Mouse (Mus musculus): ENCODE data around the gene Fras1. TPM values are rescaled to one million over a fixed set of nuclear protein-coding genes. Genes with fewer than 3 reads are reported as not detected.

Gene Fras1
- total and polyA plus RNA-seq, 2 experiments from 2014 or later = 4.0 to 43.0 TPM

DNA sequence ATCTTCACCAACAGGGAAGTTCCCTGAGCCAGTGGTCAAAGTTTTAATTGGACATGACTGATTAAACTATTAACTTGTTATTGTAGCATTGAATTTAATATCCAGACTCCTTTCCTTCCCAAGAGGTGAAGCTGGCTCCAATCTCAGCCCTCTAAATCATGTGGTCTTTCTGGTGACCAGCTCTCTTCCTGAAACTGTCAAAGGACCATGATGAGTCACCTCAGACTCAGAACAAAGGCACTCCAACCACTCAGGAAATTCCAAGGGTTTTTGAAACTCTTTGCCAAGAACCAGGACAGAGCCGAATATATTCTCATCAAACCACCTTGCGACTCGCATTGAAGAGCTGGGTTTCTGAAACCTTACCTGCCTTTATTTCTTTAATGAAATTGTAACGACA is 430.5 kb downstream of the Fras1 start:
- H3K9me3 ChIP-seq (replicated peaks; ENCODE audit: control insufficient read depth, low read length) = no peaks in the 10 kb centered on the region
- DNase-seq (ENCODE audit: low spot score) = peak; percentile 45
- no peak for ATAC-seq (ENCODE audit: insufficient read depth, low read depth)
- H3K9ac ChIP-seq (replicated peaks; ENCODE audit: low read depth, low read length) = no peak overlapping the region
- H3K36me3 ChIP-seq (replicated peaks; ENCODE audit: control insufficient read depth, insufficient read depth, low read length) = no peaks in the 10 kb centered on the region
- H3K4me3 ChIP-seq (ENCODE audit: low read depth, low read length) = no peak overlapping the region
- WGBS = 43% methylated on average over 4 of the region's 4 CpGs
- H3K27me3 ChIP-seq (ENCODE audit: control insufficient read depth, insufficient read depth, low read length) = no peaks in the 10 kb centered on the region
- peaks cover 12% of the 10 kb centered on the region for H3K4me1 ChIP-seq (ENCODE audit: control insufficient read depth, insufficient read depth)
- TF ChIP-seq EP300 (IDR thresholded peaks at IDR 0.05; ENCODE audit: low read depth) (no peak), CTCF (IDR thresholded peaks at IDR 0.05; ENCODE audit: low read depth) (no peak)
- H3K4me2 ChIP-seq (ENCODE audit: low read depth, low read length) = no peak overlapping the region
- H3K27ac ChIP-seq (ENCODE audit: low read depth) = peak overlapping the region; percentile 37; the same call in 1 of the 2 replicates

DNA sequence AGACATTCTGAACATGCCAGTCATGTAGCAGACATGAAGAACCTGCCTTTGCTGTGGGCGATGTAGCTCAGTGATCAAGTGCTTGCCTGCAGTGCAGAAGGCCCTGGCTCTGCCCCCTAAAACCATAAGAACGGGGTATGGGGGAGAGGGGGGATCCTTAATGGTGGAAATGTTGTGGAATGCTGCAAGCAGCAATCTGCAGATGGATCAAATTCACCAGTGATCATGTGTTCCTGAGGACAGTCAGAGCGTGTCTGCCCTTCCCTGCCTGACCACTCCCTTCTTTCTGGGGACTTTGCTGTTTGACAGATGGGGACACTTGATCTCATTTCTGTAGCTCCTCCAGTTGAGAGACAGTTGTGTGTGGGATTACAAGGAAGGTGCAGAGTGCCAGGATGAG is 431.1 kb downstream of the Fras1 start:
- H3K27ac ChIP-seq (ENCODE audit: low read depth) = peak overlapping the region; percentile 37; the same call in 1 of the 2 replicates
- H3K4me3 ChIP-seq (ENCODE audit: low read depth, low read length) = no peak overlapping the region
- H3K36me3 ChIP-seq (replicated peaks; ENCODE audit: control insufficient read depth, insufficient read depth, low read length) = no peaks in the 10 kb centered on the region
- no peaks in the 10 kb centered on the region for H3K9me3 ChIP-seq (replicated peaks; ENCODE audit: control insufficient read depth, low read length)
- H3K9ac ChIP-seq (replicated peaks; ENCODE audit: low read depth, low read length) = no peak overlapping the region
- ATAC-seq (ENCODE audit: insufficient read depth, low read depth) (no peak), DNase-seq (ENCODE audit: low spot score) (no peak)
- TF ChIP-seq EP300 (IDR thresholded peaks at IDR 0.05; ENCODE audit: low read depth) = no peak
- no peak for TF ChIP-seq CTCF (IDR thresholded peaks at IDR 0.05; ENCODE audit: low read depth)
- H3K27me3 ChIP-seq (ENCODE audit: control insufficient read depth, insufficient read depth, low read length) = no peaks in the 10 kb centered on the region
- peaks cover 12% of the 10 kb centered on the region for H3K4me1 ChIP-seq (ENCODE audit: control insufficient read depth, insufficient read depth)
- H3K4me2 ChIP-seq (ENCODE audit: low read depth, low read length) = no peak overlapping the region
- 77% methylated on average over 3 of the region's 3 CpGs for WGBS

DNA sequence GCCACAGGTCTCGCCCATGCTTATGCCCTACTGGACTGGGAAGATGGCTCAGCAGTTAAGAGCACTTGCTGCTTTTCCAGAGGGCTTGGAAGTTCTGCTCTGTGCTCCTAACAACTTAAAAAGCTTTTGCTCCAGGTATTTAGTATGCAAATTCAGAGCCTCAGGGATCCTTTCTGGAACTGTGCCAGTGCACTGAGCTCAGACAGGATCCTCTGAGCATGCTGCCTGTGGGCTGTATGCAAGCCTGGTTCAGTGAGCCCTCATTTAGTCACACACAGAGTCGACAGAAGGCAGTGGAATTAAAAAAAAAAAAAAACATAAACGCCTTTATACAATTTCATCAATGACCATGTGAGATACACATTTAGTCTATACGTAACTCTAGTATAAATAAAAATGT is 436.9 kb downstream of the Fras1 start:
- no peak overlapping the region for H3K27ac ChIP-seq (ENCODE audit: low read depth)
- ATAC-seq (ENCODE audit: insufficient read depth, low read depth) = no peak
- no peak overlapping the region for H3K4me3 ChIP-seq (ENCODE audit: low read depth, low read length)
- H3K9ac ChIP-seq (replicated peaks; ENCODE audit: low read depth, low read length) = no peak overlapping the region
- H3K36me3 ChIP-seq (replicated peaks; ENCODE audit: control insufficient read depth, insufficient read depth, low read length) = 0 out of 2 replicates have a peak, but pooled peaks cover 5% of the 10 kb centered on the region
- no peaks in the 10 kb centered on the region for H3K4me1 ChIP-seq (ENCODE audit: control insufficient read depth, insufficient read depth)
- H3K27me3 ChIP-seq (ENCODE audit: control insufficient read depth, insufficient read depth, low read length) = no peaks in the 10 kb centered on the region
- H3K4me2 ChIP-seq (ENCODE audit: low read depth, low read length) = no peak overlapping the region
- no peak for DNase-seq (ENCODE audit: low spot score)
- TF ChIP-seq EP300 (IDR thresholded peaks at IDR 0.05; ENCODE audit: low read depth) = no peak
- no peak for TF ChIP-seq CTCF (IDR thresholded peaks at IDR 0.05; ENCODE audit: low read depth)
- WGBS = 71% methylated on average over 4 of the region's 4 CpGs
- no peaks in the 10 kb centered on the region for H3K9me3 ChIP-seq (replicated peaks; ENCODE audit: control insufficient read depth, low read length)

DNA sequence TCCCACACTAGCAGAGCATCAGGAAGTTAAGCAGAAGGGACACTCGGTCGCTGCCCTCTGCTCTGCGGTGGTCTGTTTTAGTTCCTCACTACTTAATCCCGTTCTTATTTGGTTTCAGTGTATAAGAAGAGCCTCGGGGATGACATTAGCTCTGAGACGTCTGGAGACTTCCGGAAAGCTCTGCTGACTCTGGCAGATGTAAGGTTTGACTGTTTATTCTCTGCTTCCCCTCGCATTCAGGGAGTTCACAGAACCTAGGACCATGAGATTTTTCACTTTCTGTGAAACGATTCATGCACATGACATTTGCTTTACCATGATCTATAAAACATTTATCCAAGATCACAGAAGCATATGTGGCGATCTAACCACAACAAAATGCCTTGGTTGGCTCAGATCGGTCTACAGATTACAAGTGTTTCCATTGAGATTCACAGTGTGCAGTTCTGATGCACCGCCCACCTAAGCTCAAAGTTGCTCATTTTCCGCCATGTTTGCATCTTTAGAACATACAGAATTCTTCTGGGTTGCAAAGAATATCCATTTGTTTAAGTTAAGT is 451.1 kb downstream of the Fras1 start:
- 84% methylated on average over 13 of the region's 13 CpGs for WGBS

DNA sequence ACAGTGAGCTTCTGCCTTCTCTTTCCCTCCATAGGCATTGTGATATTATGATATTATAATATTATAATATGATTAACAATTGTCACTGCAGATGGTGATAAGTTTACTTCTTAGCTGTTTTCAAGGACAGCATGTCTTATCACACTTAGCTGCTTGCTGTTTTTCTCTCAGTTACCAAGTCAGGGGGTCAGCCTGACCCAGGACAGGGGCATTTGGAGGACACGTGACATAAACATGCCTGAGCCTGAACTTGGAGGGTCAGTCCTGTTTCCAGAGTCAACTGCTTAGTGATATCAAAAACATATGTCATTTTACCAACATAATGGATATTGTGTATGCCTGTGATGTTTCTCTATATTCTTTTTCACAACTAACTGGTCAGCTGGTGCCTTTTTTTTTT is 453.4 kb downstream of the Fras1 start:
- DNase-seq (ENCODE audit: low spot score) (no peak), ATAC-seq (ENCODE audit: insufficient read depth, low read depth) (no peak)
- no peaks in the 10 kb centered on the region for H3K27me3 ChIP-seq (ENCODE audit: control insufficient read depth, insufficient read depth, low read length)
- no peaks in the 10 kb centered on the region for H3K9me3 ChIP-seq (replicated peaks; ENCODE audit: control insufficient read depth, low read length)
- H3K9ac ChIP-seq (replicated peaks; ENCODE audit: low read depth, low read length) = no peak overlapping the region
- 0 out of 2 replicates have a peak, but pooled peaks cover 17% of the 10 kb centered on the region for H3K36me3 ChIP-seq (replicated peaks; ENCODE audit: control insufficient read depth, insufficient read depth, low read length)
- no peaks in the 10 kb centered on the region for H3K4me1 ChIP-seq (ENCODE audit: control insufficient read depth, insufficient read depth)
- no peak overlapping the region for H3K27ac ChIP-seq (ENCODE audit: low read depth)
- H3K4me2 ChIP-seq (ENCODE audit: low read depth, low read length) = no peak overlapping the region
- no peak overlapping the region for H3K4me3 ChIP-seq (ENCODE audit: low read depth, low read length)
- 86% methylated on average over 1 of the region's 1 CpGs for WGBS
- no peak for TF ChIP-seq EP300 (IDR thresholded peaks at IDR 0.05; ENCODE audit: low read depth)
- no peak for TF ChIP-seq CTCF (IDR thresholded peaks at IDR 0.05; ENCODE audit: low read depth)

More for the DNA sequence above, 451.1 kb downstream of the Fras1 start:
- no peak overlapping the region for H3K27ac ChIP-seq (ENCODE audit: low read depth)
- H3K4me1 ChIP-seq (ENCODE audit: control insufficient read depth, insufficient read depth) = no peaks in the 10 kb centered on the region
- no peak overlapping the region for H3K9ac ChIP-seq (replicated peaks; ENCODE audit: low read depth, low read length)
- no peak for DNase-seq (ENCODE audit: low spot score)
- peaks cover 14% of the 10 kb centered on the region; the same call in 1 of the 2 replicates for H3K36me3 ChIP-seq (replicated peaks; ENCODE audit: control insufficient read depth, insufficient read depth, low read length)
- no peak for ATAC-seq (ENCODE audit: insufficient read depth, low read depth)
- H3K4me3 ChIP-seq (ENCODE audit: low read depth, low read length) = no peak overlapping the region
- no peak overlapping the region for H3K4me2 ChIP-seq (ENCODE audit: low read depth, low read length)
- H3K9me3 ChIP-seq (replicated peaks; ENCODE audit: control insufficient read depth, low read length) = no peaks in the 10 kb centered on the region
- TF ChIP-seq CTCF (IDR thresholded peaks at IDR 0.05; ENCODE audit: low read depth) (no peak), EP300 (IDR thresholded peaks at IDR 0.05; ENCODE audit: low read depth) (no peak)
- no peaks in the 10 kb centered on the region for H3K27me3 ChIP-seq (ENCODE audit: control insufficient read depth, insufficient read depth, low read length)

Other genes starting within 250 kb of the Fras1 start
- 17.6 and 22.3 TPM in 2 replicates for gene Cnot6l, start 209.8 kb upstream of the Fras1 start, total RNA-seq (2014; rRNA removed; ENCODE audit: low replicate concordance)
- gene Cnot6l, start 209.8 kb upstream of the Fras1 start, polyA plus RNA-seq (2015; fragmentation: Nextera tagmentation; extraction: Ambion mirVana) = 17.0 and 17.9 TPM in 2 replicates
- 16.0 and 18.3 TPM in 2 replicates for gene Mrpl1, start 164.5 kb upstream of the Fras1 start, total RNA-seq (2014; rRNA removed; ENCODE audit: low replicate concordance)
- 29.6 and 29.7 TPM in 2 replicates for gene Mrpl1, start 164.5 kb upstream of the Fras1 start, polyA plus RNA-seq (2015; fragmentation: Nextera tagmentation; extraction: Ambion mirVana)

Measured in heart, postnatal 0 days (tissue).